Mouse (Mus musculus) heart, embryonic 14.5 days (tissue): ENCODE measurements around the gene Lrrc32. TPM values are rescaled to one million over a fixed set of nuclear protein-coding genes. Genes with fewer than 3 reads are reported as not detected.

Source experiments
- ATAC-seq: fragments of 200-750 bp; cut with Nextera tagmentation; 2 replicates; pipeline ENCODE4 v1.8.0; 2017; ENCODE audit warnings: low read depth, moderate TSS enrichment; ENCODE audit not compliant: insufficient number of reproducible peaks, insufficient read depth, low FRiP score
- H3K27ac ChIP-seq, 2 experiments: fragments of 200-500 bp in 1 of 2; fragments of 300-500 bp in 1 of 2; sonication (generic) in 1 of 2; replicated peaks in 1 of 2; 2 replicates each; pipeline ENCODE4 v1.5.1; 2012 to 2014; ENCODE audit warnings: low read depth in 2 of 2, low read length in 2 of 2, control low read depth in 1 of 2, mild to moderate bottlenecking in 1 of 2, mixed read lengths in 1 of 2; ENCODE audit not compliant: control insufficient read depth in 1 of 2, insufficient read depth in 1 of 2
- H3K27me3 ChIP-seq: fragments of 300-500 bp; sonication (generic); 2 replicates; pipeline ENCODE4 v1.6.1; 2014; ENCODE audit warnings: mild to moderate bottlenecking, low read length, control low read depth; ENCODE audit not compliant: control insufficient read depth, insufficient read depth
- H3K36me3 ChIP-seq: fragments of 300-500 bp; sonication (generic); 2 replicates; pipeline ENCODE4 v1.6.1; 2014; ENCODE audit warnings: mild to moderate bottlenecking, control low read depth, low read length, mixed read lengths; ENCODE audit not compliant: control insufficient read depth, insufficient read depth
- H3K4me1 ChIP-seq, 2 experiments: fragments of 200-500 bp in 1 of 2; fragments of 300-500 bp in 1 of 2; sonication (generic) in 1 of 2; 2 replicates each; pipeline ENCODE4 v1.6.1; 2012 to 2014; ENCODE audit warnings: low read length in 2 of 2, control low read depth in 1 of 2, mixed read lengths in 1 of 2; ENCODE audit not compliant: control insufficient read depth in 2 of 2, insufficient read depth in 2 of 2
- H3K4me2 ChIP-seq: fragments of 300-500 bp; sonication (generic); 2 replicates; pipeline ENCODE4 v1.6.1; 2014; ENCODE audit warnings: mild to moderate bottlenecking, low read length
- H3K4me3 ChIP-seq, 2 experiments: fragments of 200-500 bp in 1 of 2; fragments of 300-500 bp in 1 of 2; sonication (generic) in 1 of 2; 2 replicates each; pipeline ENCODE4 v1.5.1; 2012 to 2014; ENCODE audit warnings: low read length in 2 of 2, mild to moderate bottlenecking in 2 of 2, control low read depth in 1 of 2, low read depth in 1 of 2, moderate library complexity in 1 of 2; ENCODE audit not compliant: control insufficient read depth in 1 of 2, insufficient read depth in 1 of 2
- H3K9ac ChIP-seq: fragments of 300-500 bp; sonication (generic); 2 replicates; pipeline ENCODE4 v1.6.1; 2014; ENCODE audit warnings: mild to moderate bottlenecking, low read length
- H3K9me3 ChIP-seq: fragments of 300-500 bp; sonication (generic); 2 replicates; pipeline ENCODE4 v1.6.1; 2016; ENCODE audit warnings: low read length, control low read depth; ENCODE audit not compliant: control insufficient read depth
- WGBS: fragments of 180-500 bp; shearing (Covaris S2); extraction: QIAGEN DNeasy Blood & Tissue Kit; methylation state at CpG from one replicate; pipeline ENCODE4 v1.1.7; 2014; 5-methylcytosine and 5-hydroxymethylcytosine counted together
- polyA plus RNA-seq: library from polyadenylated mRNA; unstranded; fragments of >200 nt; fragmentation: Nextera tagmentation; extraction: Ambion mirVana; gene quantifications from 2 replicates; pipeline ENCODE4 v1.2.1, GENCODE M21; 2014

Gene Lrrc32
- polyA plus RNA-seq, 1 experiment from 2014 or later, result 6.9 TPM

GRCm38 (mm10) chr7:98495591-98495990 lies 6.5 kb downstream of the Lrrc32 start:
- ATAC-seq, result no peak
- Histone ChIP-seq H3K36me3 (peaks cover 19% of the 10 kb centered on the region; the same call in 1 of the 2 replicates), H3K27ac (no peak overlapping the region), H3K27me3 (0 out of 2 replicates have a peak, but pooled peaks cover 4% of the 10 kb centered on the region), H3K9ac (no peak overlapping the region), H3K9me3 (no peaks in the 10 kb centered on the region), H3K4me3 (no peak overlapping the region), H3K4me2 (no peak overlapping the region), H3K4me1 (peaks cover 17 to 33% of the 10 kb centered on the region in 2 experiments)
- 100% methylated on average over 1 of the region's 1 CpGs for WGBS

DNA sequence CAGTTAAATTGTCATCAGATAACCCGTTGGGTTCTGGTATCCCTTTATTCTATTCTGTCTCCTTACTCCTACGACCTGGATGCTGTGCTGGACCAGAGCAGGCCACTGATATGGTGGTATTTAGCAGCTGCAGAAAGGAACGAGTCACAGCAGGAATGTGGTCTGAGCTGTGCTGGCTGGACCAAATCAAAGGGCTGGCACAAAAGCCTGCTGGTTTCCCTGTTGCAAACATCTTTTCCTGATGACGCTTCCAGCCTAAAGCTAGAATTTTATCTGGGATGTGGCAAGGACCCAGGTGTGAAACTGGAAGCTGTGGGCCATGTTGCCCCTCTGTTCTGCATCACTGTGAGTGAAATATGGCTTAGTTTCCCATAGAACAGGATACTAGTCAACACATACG lies 8.4 kb downstream of the Lrrc32 start:
- H3K4me3 ChIP-seq, result no peak overlapping the region
- peaks cover 28% of the 10 kb centered on the region; the same call in 1 of the 2 replicates for H3K36me3 ChIP-seq
- no peak overlapping the region for H3K9ac ChIP-seq
- H3K4me1 ChIP-seq, result peaks cover 17 to 34% of the 10 kb centered on the region in 2 experiments
- no peak overlapping the region for H3K4me2 ChIP-seq
- ATAC-seq, result no peak
- H3K27me3 ChIP-seq, result 0 out of 2 replicates have a peak, but pooled peaks cover 4% of the 10 kb centered on the region
- no peaks in the 10 kb centered on the region for H3K9me3 ChIP-seq
- H3K27ac ChIP-seq, result no peak overlapping the region
- WGBS, result 48% methylated on average over 5 of the region's 5 CpGs

DNA sequence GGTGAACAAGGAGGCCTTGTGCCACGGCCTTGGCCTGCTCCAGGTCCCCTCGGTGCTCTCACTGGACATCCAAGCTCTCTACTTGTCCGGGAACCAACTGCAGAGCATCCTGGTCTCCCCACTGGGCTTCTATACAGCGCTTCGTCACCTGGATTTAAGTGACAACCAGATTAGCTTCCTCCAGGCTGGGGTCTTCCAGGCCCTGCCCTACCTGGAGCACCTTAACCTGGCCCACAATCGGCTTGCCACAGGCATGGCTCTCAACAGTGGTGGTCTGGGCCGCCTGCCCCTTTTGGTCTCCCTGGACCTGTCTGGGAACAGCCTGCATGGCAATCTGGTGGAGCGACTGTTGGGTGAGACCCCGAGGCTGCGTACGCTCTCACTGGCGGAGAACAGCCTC lies 9.0 kb downstream of the Lrrc32 start:
- Histone ChIP-seq H3K36me3 (peaks cover 28% of the 10 kb centered on the region; the same call in 1 of the 2 replicates), H3K4me2 (no peak overlapping the region), H3K4me3 (no peak overlapping the region), H3K4me1 (peaks cover 18 to 30% of the 10 kb centered on the region in 2 experiments), H3K27me3 (0 out of 2 replicates have a peak, but pooled peaks cover 4% of the 10 kb centered on the region), H3K27ac (no peak overlapping the region), H3K9me3 (no peaks in the 10 kb centered on the region), H3K9ac (no peak overlapping the region)
- ATAC-seq, result no peak
- 85% methylated on average over 12 of the region's 12 CpGs for WGBS

DNA sequence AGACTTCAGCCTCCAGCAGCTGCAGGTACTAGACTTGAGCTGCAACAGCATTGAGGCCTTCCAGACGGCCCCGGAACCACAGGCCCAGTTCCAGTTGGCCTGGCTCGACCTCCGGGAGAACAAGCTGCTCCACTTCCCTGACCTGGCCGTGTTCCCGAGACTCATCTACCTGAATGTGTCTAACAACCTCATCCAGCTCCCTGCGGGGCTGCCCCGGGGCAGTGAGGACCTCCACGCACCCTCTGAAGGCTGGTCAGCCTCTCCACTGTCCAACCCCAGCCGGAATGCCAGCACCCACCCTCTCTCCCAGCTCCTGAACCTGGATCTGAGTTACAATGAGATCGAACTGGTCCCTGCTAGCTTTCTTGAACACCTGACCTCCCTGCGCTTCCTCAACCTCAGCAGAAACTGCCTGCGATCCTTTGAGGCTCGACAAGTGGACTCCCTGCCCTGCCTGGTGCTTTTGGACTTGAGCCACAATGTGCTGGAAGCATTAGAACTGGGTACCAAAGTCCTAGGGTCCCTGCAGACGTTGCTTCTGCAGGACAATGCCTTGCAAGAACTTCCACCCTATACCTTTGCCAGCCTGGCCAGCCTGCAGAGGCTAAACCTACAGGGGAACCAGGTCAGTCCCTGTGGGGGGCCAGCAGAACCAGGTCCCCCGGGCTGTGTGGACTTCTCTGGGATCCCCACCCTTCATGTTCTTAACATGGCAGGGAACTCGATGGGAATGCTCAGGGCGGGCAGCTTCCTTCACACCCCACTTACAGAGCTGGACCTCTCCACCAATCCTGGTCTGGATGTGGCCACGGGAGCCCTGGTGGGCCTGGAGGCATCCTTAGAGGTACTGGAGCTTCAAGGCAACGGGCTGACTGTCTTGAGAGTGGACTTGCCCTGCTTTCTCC lies 9.8 kb downstream of the Lrrc32 start:
- peaks cover 12 to 23% of the 10 kb centered on the region in 2 experiments; a peak in 3 of 4 replicates for H3K4me1 ChIP-seq
- no peak overlapping the region for H3K9ac ChIP-seq
- no peak overlapping the region for H3K27ac ChIP-seq
- peaks cover 28% of the 10 kb centered on the region; the same call in 1 of the 2 replicates for H3K36me3 ChIP-seq
- H3K4me3 ChIP-seq, result no peak overlapping the region
- no peak for ATAC-seq
- H3K27me3 ChIP-seq, result 0 out of 2 replicates have a peak, but pooled peaks cover 4% of the 10 kb centered on the region
- WGBS, result 83% methylated on average over 20 of the region's 20 CpGs
- no peak overlapping the region for H3K4me2 ChIP-seq
- no peaks in the 10 kb centered on the region for H3K9me3 ChIP-seq

DNA sequence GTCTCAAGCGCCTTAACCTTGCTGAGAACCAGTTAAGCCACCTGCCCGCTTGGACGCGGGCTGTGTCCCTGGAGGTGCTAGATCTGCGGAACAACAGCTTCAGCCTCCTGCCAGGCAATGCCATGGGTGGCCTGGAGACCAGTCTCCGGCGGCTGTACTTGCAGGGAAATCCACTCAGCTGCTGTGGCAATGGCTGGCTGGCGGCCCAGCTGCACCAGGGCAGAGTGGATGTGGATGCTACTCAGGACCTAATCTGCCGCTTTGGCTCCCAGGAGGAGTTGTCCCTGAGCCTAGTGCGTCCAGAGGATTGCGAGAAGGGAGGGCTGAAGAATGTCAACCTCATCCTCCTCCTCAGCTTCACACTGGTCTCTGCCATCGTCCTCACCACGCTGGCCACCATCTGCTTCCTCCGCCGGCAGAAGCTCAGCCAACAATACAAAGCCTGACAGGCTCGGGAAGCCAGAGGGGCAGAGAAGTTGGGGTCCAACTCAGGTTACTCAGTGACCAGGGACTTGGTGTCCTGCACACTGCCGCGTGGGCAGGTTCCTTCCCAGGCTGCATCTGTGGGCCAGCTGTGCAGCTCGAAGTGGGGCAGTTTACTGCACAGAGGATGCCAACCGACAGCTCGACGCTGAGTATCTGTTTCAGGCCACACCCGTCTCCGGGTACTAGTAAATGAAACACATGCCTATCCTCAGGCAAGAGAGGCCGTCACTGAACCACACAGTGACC lies 10.6 kb downstream of the Lrrc32 start:
- ATAC-seq, result no peak
- 0 out of 2 replicates have a peak, but pooled peaks cover 4% of the 10 kb centered on the region for H3K27me3 ChIP-seq
- peak overlapping the region in 1 of 2 experiments; percentile 24; a peak in 1 of 4 replicates for H3K27ac ChIP-seq
- H3K9ac ChIP-seq, result no peak overlapping the region
- no peak overlapping the region for H3K4me2 ChIP-seq
- WGBS, result 70% methylated on average over 25 of the region's 25 CpGs
- H3K4me3 ChIP-seq, result no peak overlapping the region
- peaks cover 28% of the 10 kb centered on the region; the same call in 1 of the 2 replicates for H3K36me3 ChIP-seq
- H3K4me1 ChIP-seq, result peaks cover 18 to 26% of the 10 kb centered on the region in 2 experiments
- H3K9me3 ChIP-seq, result no peaks in the 10 kb centered on the region

DNA sequence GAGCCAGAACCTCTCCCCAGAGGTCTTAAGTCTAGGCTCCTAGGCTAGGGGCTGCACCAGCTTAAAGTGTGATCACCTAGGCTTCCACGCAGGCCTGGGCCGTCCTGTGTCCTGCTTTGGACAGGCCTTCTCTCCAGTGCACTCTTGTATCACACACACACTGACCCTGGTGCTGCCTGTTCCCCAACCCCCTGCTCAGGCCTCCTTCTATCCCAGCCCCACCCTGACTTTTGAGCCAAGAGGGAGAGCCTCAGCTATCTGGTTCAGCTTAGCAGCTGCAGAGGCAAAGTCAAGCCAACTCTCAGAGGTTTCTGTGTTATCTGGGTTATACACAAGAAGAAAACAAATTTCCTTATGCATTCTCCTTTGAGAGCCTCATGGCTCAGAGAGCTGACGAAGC lies 11.4 kb downstream of the Lrrc32 start:
- Histone ChIP-seq H3K4me1 (peaks cover 23 to 29% of the 10 kb centered on the region in 2 experiments), H3K4me2 (no peak overlapping the region), H3K27me3 (0 out of 2 replicates have a peak, but pooled peaks cover 4% of the 10 kb centered on the region), H3K9ac (no peak overlapping the region), H3K9me3 (no peaks in the 10 kb centered on the region), H3K27ac (peak overlapping the region in 1 of 2 experiments; percentile 24; a peak in 1 of 4 replicates), H3K36me3 (peaks cover 24% of the 10 kb centered on the region; the same call in 1 of the 2 replicates), H3K4me3 (no peak overlapping the region)
- WGBS, result 63% methylated on average over 3 of the region's 3 CpGs
- 0 out of 2 replicates have a peak, but pooled peaks have one; percentile 32 for ATAC-seq

GRCm38 (mm10) chr7:98501078-98501477 lies 12.0 kb downstream of the Lrrc32 start:
- Histone ChIP-seq H3K36me3 (peaks cover 21% of the 10 kb centered on the region; the same call in 1 of the 2 replicates), H3K4me1 (peaks cover 23 to 29% of the 10 kb centered on the region in 2 experiments), H3K9ac (no peak overlapping the region), H3K4me2 (no peak overlapping the region), H3K27ac (no peak overlapping the region), H3K9me3 (no peaks in the 10 kb centered on the region), H3K27me3 (0 out of 2 replicates have a peak, but pooled peaks cover 4% of the 10 kb centered on the region), H3K4me3 (no peak overlapping the region)
- WGBS, result 83% methylated on average over 7 of the region's 7 CpGs
- no peak for ATAC-seq
